Mouse (Mus musculus): ENCODE results near the gene Limk2. TPM values are rescaled to one million over a fixed set of nuclear protein-coding genes. Genes with fewer than 3 reads are reported as not detected.

Gene Limk2
- polyA plus RNA-seq, 1 experiment from 2014 or later = 69.3 TPM

GRCm38 (mm10) chr11:3373591-3374292 lies 35.2 kb downstream of the Limk2 start:
- H3K27ac ChIP-seq (replicated peaks) = peak overlapping the region; percentile 70
- H3K36me3 ChIP-seq (ENCODE audit: control insufficient read depth, insufficient read depth, low read length) = peaks cover under 1% of the 10 kb centered on the region; the same call in 1 of the 2 replicates
- H3K4me1 ChIP-seq (replicated peaks; ENCODE audit: control insufficient read depth, insufficient read depth) = 0 out of 2 replicates have a peak, but pooled peaks cover 5% of the 10 kb centered on the region
- WGBS = 20% methylated on average over 7 of the region's 7 CpGs
- H3K4me3 ChIP-seq (ENCODE audit: low read depth, low read length) = no peak overlapping the region
- TF ChIP-seq EP300 (optimal IDR thresholded peaks at IDR 0.05) (no peak), CTCF (IDR thresholded peaks at IDR 0.05; ENCODE audit: low read depth) (no peak)
- H3K4me2 ChIP-seq (replicated peaks; ENCODE audit: low read depth) = peak overlapping the region; percentile 21
- no peaks in the 10 kb centered on the region for H3K27me3 ChIP-seq (ENCODE audit: control insufficient read depth, insufficient read depth, low read length)
- ATAC-seq (ENCODE audit: low FRiP score, low TSS enrichment) (no peak), DNase-seq (ENCODE audit: low spot score) (peak; percentile 29)
- no peak overlapping the region for H3K9ac ChIP-seq (ENCODE audit: low read length)
- no peaks in the 10 kb centered on the region for H3K9me3 ChIP-seq (ENCODE audit: control insufficient read depth, low read length)

DNA sequence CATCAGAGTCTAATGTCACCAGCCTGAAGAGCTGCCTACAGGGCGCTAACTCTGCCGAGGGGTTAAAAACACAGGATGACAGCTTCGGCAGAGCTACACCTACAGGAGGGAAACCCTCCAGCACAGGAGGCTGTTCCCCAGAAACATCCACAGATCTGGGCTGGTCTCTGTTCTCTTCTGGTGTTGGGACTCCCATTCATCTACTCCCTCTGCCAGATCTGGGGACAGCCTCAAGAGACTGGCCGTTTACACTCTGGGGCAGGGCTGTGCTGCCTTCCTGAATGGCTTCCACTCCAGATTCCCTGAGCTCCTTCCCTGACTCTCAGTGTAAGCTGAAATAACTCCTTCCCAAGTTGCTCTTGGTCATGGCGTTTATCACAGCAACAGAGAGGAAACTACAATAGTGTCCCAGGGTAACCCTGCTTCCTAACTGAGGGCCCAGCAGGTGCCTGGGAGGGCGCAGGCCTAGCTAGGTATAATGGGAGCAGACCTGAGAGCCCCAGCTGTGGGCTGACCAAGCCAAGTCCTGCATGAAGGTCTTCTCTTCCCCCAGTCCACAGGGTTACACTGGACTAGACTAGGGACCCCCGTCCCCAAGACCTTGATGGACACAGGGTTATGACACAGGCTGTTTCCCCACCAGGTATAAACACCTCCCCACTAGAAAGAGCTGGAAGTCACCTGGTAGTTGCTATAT lies 37.2 kb downstream of the Limk2 start:
- no peaks in the 10 kb centered on the region for H3K9me3 ChIP-seq (ENCODE audit: control insufficient read depth, low read length)
- H3K4me1 ChIP-seq (replicated peaks; ENCODE audit: control insufficient read depth, insufficient read depth) = 0 out of 2 replicates have a peak, but pooled peaks cover 5% of the 10 kb centered on the region
- H3K36me3 ChIP-seq (ENCODE audit: control insufficient read depth, insufficient read depth, low read length) = 0 out of 2 replicates have a peak, but pooled peaks cover 4% of the 10 kb centered on the region
- peak overlapping the region; percentile 91 for H3K27ac ChIP-seq (replicated peaks)
- DNase-seq (ENCODE audit: low spot score) (no peak), ATAC-seq (ENCODE audit: low FRiP score, low TSS enrichment) (peak; percentile 6)
- WGBS = 29% methylated on average over 7 of the region's 7 CpGs
- H3K9ac ChIP-seq (ENCODE audit: low read length) = peak overlapping the region; percentile 76
- no peaks in the 10 kb centered on the region for H3K27me3 ChIP-seq (ENCODE audit: control insufficient read depth, insufficient read depth, low read length)
- peak overlapping the region; percentile 52 for H3K4me3 ChIP-seq (ENCODE audit: low read depth, low read length)
- no peak; the same call in 1 of the 2 replicates for TF ChIP-seq CTCF (IDR thresholded peaks at IDR 0.05; ENCODE audit: low read depth)
- TF ChIP-seq EP300 (optimal IDR thresholded peaks at IDR 0.05) = no peak
- H3K4me2 ChIP-seq (replicated peaks; ENCODE audit: low read depth) = peak overlapping the region; percentile 95

DNA sequence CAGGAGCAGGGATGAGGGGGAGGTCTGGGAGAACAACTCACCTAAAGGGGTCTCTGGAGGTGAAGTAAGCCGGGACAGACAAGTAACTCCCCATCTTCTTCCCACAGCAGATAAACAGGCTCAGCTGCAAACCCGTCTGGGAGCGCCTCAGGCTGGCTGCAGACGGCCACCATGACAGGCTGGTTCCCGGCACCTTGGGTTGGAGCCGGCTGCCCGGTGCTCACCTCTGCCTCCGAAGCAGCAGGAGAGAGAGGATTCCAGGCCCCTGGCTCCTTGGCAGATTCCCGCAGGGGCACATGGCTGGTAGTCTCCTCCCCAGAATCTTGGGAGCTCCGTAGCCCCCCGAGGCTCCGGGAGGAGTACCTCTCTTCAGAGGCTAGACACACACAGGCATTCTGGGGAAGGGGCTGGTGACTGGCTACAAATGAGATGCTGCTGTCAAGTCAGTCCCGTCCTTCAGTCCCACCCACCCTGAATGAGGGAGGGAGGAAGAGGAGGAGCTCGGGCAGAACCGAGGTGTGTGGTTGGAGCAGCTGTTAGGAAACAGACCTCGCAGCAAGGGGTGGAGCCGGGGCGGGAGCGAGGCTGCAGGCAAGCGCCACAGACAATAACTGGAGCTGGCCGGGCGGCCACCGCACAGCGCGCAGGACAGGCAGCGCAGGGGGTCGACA lies 37.9 kb downstream of the Limk2 start:
- ATAC-seq (ENCODE audit: low FRiP score, low TSS enrichment) (peak; percentile 86), DNase-seq (ENCODE audit: low spot score) (peak; percentile 90)
- WGBS = 3% methylated on average over 27 of the region's 27 CpGs
- peak overlapping the region; percentile 52 for H3K4me3 ChIP-seq (ENCODE audit: low read depth, low read length)
- H3K4me2 ChIP-seq (replicated peaks; ENCODE audit: low read depth) = peak overlapping the region; percentile 95
- TF ChIP-seq CTCF (IDR thresholded peaks at IDR 0.05; ENCODE audit: low read depth) = no peak
- no peak for TF ChIP-seq EP300 (optimal IDR thresholded peaks at IDR 0.05)
- no peaks in the 10 kb centered on the region for H3K9me3 ChIP-seq (ENCODE audit: control insufficient read depth, low read length)
- 0 out of 2 replicates have a peak, but pooled peaks cover 5% of the 10 kb centered on the region for H3K4me1 ChIP-seq (replicated peaks; ENCODE audit: control insufficient read depth, insufficient read depth)
- 0 out of 2 replicates have a peak, but pooled peaks cover 4% of the 10 kb centered on the region for H3K36me3 ChIP-seq (ENCODE audit: control insufficient read depth, insufficient read depth, low read length)
- no peaks in the 10 kb centered on the region for H3K27me3 ChIP-seq (ENCODE audit: control insufficient read depth, insufficient read depth, low read length)
- peak overlapping the region; percentile 76 for H3K9ac ChIP-seq (ENCODE audit: low read length)
- H3K27ac ChIP-seq (replicated peaks) = peak overlapping the region; percentile 91

GRCm38 (mm10) chr11:3370162-3370561 lies 38.8 kb downstream of the Limk2 start:
- DNase-seq (ENCODE audit: low spot score) = no peak
- 55% methylated on average over 2 of the region's 2 CpGs for WGBS
- Histone ChIP-seq H3K27me3 (ENCODE audit: control insufficient read depth, insufficient read depth, low read length) (no peaks in the 10 kb centered on the region), H3K36me3 (ENCODE audit: control insufficient read depth, insufficient read depth, low read length) (0 out of 2 replicates have a peak, but pooled peaks cover 4% of the 10 kb centered on the region), H3K4me3 (ENCODE audit: low read depth, low read length) (peak overlapping the region; percentile 52), H3K9me3 (ENCODE audit: control insufficient read depth, low read length) (no peaks in the 10 kb centered on the region), H3K9ac (ENCODE audit: low read length) (peak overlapping the region; percentile 43), H3K27ac (replicated peaks) (peak overlapping the region; percentile 91), H3K4me1 (replicated peaks; ENCODE audit: control insufficient read depth, insufficient read depth) (0 out of 2 replicates have a peak, but pooled peaks cover 5% of the 10 kb centered on the region), H3K4me2 (replicated peaks; ENCODE audit: low read depth) (peak overlapping the region; percentile 95)
- TF ChIP-seq EP300 (optimal IDR thresholded peaks at IDR 0.05) (no peak), CTCF (IDR thresholded peaks at IDR 0.05; ENCODE audit: low read depth) (no peak)
- no peak for ATAC-seq (ENCODE audit: low FRiP score, low TSS enrichment)

DNA sequence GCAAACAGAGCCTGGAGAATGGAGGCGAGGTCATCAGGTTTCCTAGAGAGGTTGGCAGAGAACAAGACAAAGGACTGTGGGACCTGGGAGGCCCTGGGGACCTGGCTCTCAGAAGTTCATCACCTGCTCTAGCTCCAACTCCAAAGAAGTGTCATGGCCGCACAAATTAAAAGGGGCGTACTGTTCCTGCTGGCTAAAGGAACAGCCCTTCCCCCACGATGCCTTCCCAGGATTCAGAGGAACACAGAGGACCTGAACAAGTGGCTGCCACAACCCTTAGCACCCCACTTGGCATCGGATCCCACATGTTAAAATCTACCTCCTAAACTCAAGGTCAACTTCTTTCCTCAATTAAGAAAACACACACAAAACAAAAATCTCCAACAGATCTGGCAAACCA lies 39.5 kb downstream of the Limk2 start:
- WGBS = 60% methylated on average over 5 of the region's 5 CpGs

More for the DNA sequence above, 39.5 kb downstream of the Limk2 start:
- DNase-seq (ENCODE audit: low spot score) (no peak), ATAC-seq (ENCODE audit: low FRiP score, low TSS enrichment) (no peak)
- H3K27ac ChIP-seq (replicated peaks) = peak overlapping the region; percentile 91
- H3K9me3 ChIP-seq (ENCODE audit: control insufficient read depth, low read length) = no peaks in the 10 kb centered on the region
- H3K4me2 ChIP-seq (replicated peaks; ENCODE audit: low read depth) = peak overlapping the region; percentile 95
- H3K4me3 ChIP-seq (ENCODE audit: low read depth, low read length) = peak overlapping the region; percentile 21
- 0 out of 2 replicates have a peak, but pooled peaks cover 4% of the 10 kb centered on the region for H3K36me3 ChIP-seq (ENCODE audit: control insufficient read depth, insufficient read depth, low read length)
- TF ChIP-seq EP300 (optimal IDR thresholded peaks at IDR 0.05) (no peak), CTCF (IDR thresholded peaks at IDR 0.05; ENCODE audit: low read depth) (no peak)
- peak overlapping the region; percentile 43 for H3K9ac ChIP-seq (ENCODE audit: low read length)
- no peaks in the 10 kb centered on the region for H3K27me3 ChIP-seq (ENCODE audit: control insufficient read depth, insufficient read depth, low read length)
- 0 out of 2 replicates have a peak, but pooled peaks cover 5% of the 10 kb centered on the region for H3K4me1 ChIP-seq (replicated peaks; ENCODE audit: control insufficient read depth, insufficient read depth)

Measured in stomach, postnatal 0 days (tissue).